Mouse (Mus musculus) liver, adult (tissue): Measurements from ENCODE around the gene Ndufc2.

Experiments used
- GATA4 ChIP-seq: IDR thresholded peaks from 2 replicates; pipeline ENCODE4 v1.6.1; 2014; ENCODE audit warnings: mild to moderate bottlenecking, low read length; ENCODE audit not compliant: insufficient replicate concordance

The Ndufc2 gene

GRCm38 (mm10) chr7:97416473-97416872 is 16.7 kb downstream of the Ndufc2 start:
- TF ChIP-seq GATA4: no peak

- TF ChIP-seq GATA4: no peak
These were observed 17.3 kb downstream of the Ndufc2 start, which contains the start of gene Thrsp for GRCm38 (mm10) chr7:97416906-97417777. Gene Thrsp, minus strand, starts transcription at chr7:97417730.

- TF ChIP-seq GATA4: no peak
These were observed 18.9 kb downstream of the Ndufc2 start for GRCm38 (mm10) chr7:97418717-97419116.

- no peak for TF ChIP-seq GATA4
These were observed 19.4 kb downstream of the Ndufc2 start for GRCm38 (mm10) chr7:97419163-97419562.

GRCm38 (mm10) chr7:97420406-97420805 is 20.6 kb downstream of the Ndufc2 start:
- TF ChIP-seq GATA4: no peak

- no peak for TF ChIP-seq GATA4
These were observed 21.3 kb downstream of the Ndufc2 start for GRCm38 (mm10) chr7:97420958-97421651.

- TF ChIP-seq GATA4: no peak
These were observed 24.0 kb downstream of the Ndufc2 start for GRCm38 (mm10) chr7:97423754-97424153.

- no peak for TF ChIP-seq GATA4
These were observed 24.9 kb downstream of the Ndufc2 start for GRCm38 (mm10) chr7:97424621-97425245.

GRCm38 (mm10) chr7:97426566-97426965 is 26.8 kb downstream of the Ndufc2 start:
- no peak for TF ChIP-seq GATA4

GRCm38 (mm10) chr7:97427296-97427695 is 27.5 kb downstream of the Ndufc2 start:
- TF ChIP-seq GATA4: no peak

- TF ChIP-seq GATA4: no peak
These were observed 28.1 kb downstream of the Ndufc2 start for GRCm38 (mm10) chr7:97427778-97428420.

- no peak for TF ChIP-seq GATA4
These were observed 29.9 kb downstream of the Ndufc2 start for GRCm38 (mm10) chr7:97429705-97430104.

- no peak for TF ChIP-seq GATA4
These were observed 34.7 kb downstream of the Ndufc2 start for GRCm38 (mm10) chr7:97434517-97434916.

- TF ChIP-seq GATA4: no peak
These were observed 39.2 kb downstream of the Ndufc2 start for GRCm38 (mm10) chr7:97438986-97439385.
